Mouse (Mus musculus): ENCODE data around the gene Lgr5.

DNA sequence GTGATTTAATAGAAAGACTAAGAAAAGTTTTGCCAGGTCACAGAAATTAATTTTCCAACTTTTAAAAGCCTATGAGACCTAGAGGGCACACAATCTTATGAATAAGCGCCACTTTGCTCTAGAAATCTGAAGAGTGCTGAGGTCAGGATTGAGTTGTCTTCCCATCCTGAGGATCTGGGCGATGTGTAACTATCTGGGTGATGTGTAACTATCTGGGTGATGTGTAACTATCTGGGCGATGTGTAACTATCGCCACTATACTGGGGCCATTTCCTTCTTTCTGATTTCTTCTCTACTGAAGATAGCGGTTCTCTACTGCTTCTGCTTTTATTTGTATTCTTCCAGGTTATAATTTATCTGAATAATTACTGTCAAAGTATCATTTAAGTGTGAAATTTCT, 76.6 kb downstream of the Lgr5 start:
- TF ChIP-seq CTCF (IDR thresholded peaks at IDR 0.05; ENCODE audit: low read depth) = no peak
- TF ChIP-seq EP300 (IDR thresholded peaks at IDR 0.05; ENCODE audit: low read depth) = no peak

All from liver, postnatal 0 days (tissue).